In genomic region chr13:45922467-45922866, GRCm38 (mm10) we compare ENCODE assay signal across 10 mouse cellular contexts. TPM values are rescaled to one million over a fixed set of nuclear protein-coding genes. Genes with fewer than 3 reads are reported as not detected.
DNase-seq lines count a peak whose midpoint lies in the region; ATAC-seq and TF ChIP-seq lines count a peak whose summit lies in the region.
"Had no signal": no experiment of that assay in that cellular context is flagged by ENCODE, and none has a peak within 500 bp of the region (broad histone marks: within the 10 kb centered on the region; RNA-seq: fewer than 3 reads in every experiment).

No protein-coding gene starts in this region.

- in situ Hi-C loops in Patski (cut with MboI; ENCODE audit: low pct_unique_long_range_greater_than_20kb), result no loop called here

- DNase-seq in gastrocnemius, postnatal 10 days, result peak; percentile 29
- no peak for DNase-seq in gastrocnemius, postnatal 36 days
- peak; percentile 83 for DNase-seq in Patski (ENCODE audit: low read depth, low spot score)
- DNase-seq in right cerebral cortex, adult 2 months (ENCODE audit: low spot score in 2 of 2), result no peak
- no peak for DNase-seq in MN1 (ENCODE audit: low spot score)
- no peak for DNase-seq in embryo, embryonic 10 days (ENCODE audit: low spot score)

- CTCF ChIA-PET in Patski (lab: Charles Lee), result interaction anchor here (1.2 kb wide), 1 partner anchor 44 kb away, joined by 5 read pairs; no protein-coding TSS in a partner anchor

- no peaks in the 10 kb centered on the region for H3K27me3 ChIP-seq in Patski
- no peaks in the 10 kb centered on the region for H3K27me3 ChIP-seq in lung, embryonic 15.5 days
- H3K27me3 ChIP-seq in stomach, embryonic 16.5 days (ENCODE audit: control insufficient read depth, insufficient read depth, low read length), result no peaks in the 10 kb centered on the region
- H3K27me3 ChIP-seq: forebrain, embryonic 13.5 days had no signal

- intact Hi-C loops in gastrocnemius, postnatal 36 days (cut with DNase I), result loop anchor here (5.0 kb wide), 1 partner anchor 40 kb away; no protein-coding TSS in a partner anchor

- no peak overlapping the region for H3K4me3 ChIP-seq in lung, embryonic 15.5 days
- no peak overlapping the region for H3K4me3 ChIP-seq in stomach, embryonic 16.5 days (replicated peaks; ENCODE audit: low read length)
- H3K4me3 ChIP-seq: forebrain, embryonic 13.5 days had no signal

- POLR2A ChIA-PET in Patski (lab: Charles Lee), result interaction anchor here (0.6 kb wide), 2 partner anchors 11 to 29 kb away, joined by 6 read pairs; no protein-coding TSS in a partner anchor

- H3K4me1 ChIP-seq in lung, embryonic 15.5 days, result peaks cover 23% of the 10 kb centered on the region
- peaks cover 10% of the 10 kb centered on the region for H3K4me1 ChIP-seq in stomach, embryonic 16.5 days (ENCODE audit: control insufficient read depth, insufficient read depth, low read length)
- H3K4me1 ChIP-seq: forebrain, embryonic 13.5 days had no signal

- no peak for TF ChIP-seq CTCF in Patski (IDR thresholded peaks at IDR 0.05)

- H3K9ac ChIP-seq in lung, embryonic 15.5 days, result no peak overlapping the region
- no peak overlapping the region for H3K9ac ChIP-seq in stomach, embryonic 16.5 days (ENCODE audit: low read length)
- H3K9ac ChIP-seq: forebrain, embryonic 13.5 days; liver, embryonic 14.5 days had no signal

- WGBS in lung, embryonic 15.5 days, result 12% methylated on average over 9 of the region's 9 CpGs
- WGBS in stomach, embryonic 16.5 days, result 22% methylated on average over 9 of the region's 9 CpGs

- no peaks in the 10 kb centered on the region for H3K9me3 ChIP-seq in lung, embryonic 15.5 days
- no peaks in the 10 kb centered on the region for H3K9me3 ChIP-seq in stomach, embryonic 16.5 days (replicated peaks; ENCODE audit: control insufficient read depth, low read length)
- H3K9me3 ChIP-seq: forebrain, embryonic 13.5 days had no signal

- H3K36me3 ChIP-seq in lung, embryonic 15.5 days, result no peaks in the 10 kb centered on the region
- no peaks in the 10 kb centered on the region for H3K36me3 ChIP-seq in stomach, embryonic 16.5 days (ENCODE audit: control insufficient read depth, insufficient read depth, low read length)

- H3K27ac ChIP-seq in lung, embryonic 15.5 days, result peak overlapping the region; percentile 51
- peak overlapping the region; percentile 71; the same call in 1 of the 2 replicates for H3K27ac ChIP-seq in stomach, embryonic 16.5 days (ENCODE audit: low read length)
- H3K27ac ChIP-seq: forebrain, embryonic 13.5 days; liver, embryonic 14.5 days had no signal

- H3K4me2 ChIP-seq in lung, embryonic 15.5 days, result 0 out of 2 replicates have a peak overlapping the region, but pooled peaks have one; percentile 13
- peak overlapping the region; percentile 22; the same call in 1 of the 2 replicates for H3K4me2 ChIP-seq in stomach, embryonic 16.5 days (ENCODE audit: low read depth, low read length)
- H3K4me2 ChIP-seq: forebrain, embryonic 13.5 days had no signal

- ATAC-seq in Patski, result peak; percentile 80
- peak; percentile 71 for ATAC-seq in lung, embryonic 15.5 days (ENCODE audit: borderline replicate concordance, extremely low read depth, low FRiP score, low TSS enrichment)
- peak; percentile 67 for ATAC-seq in stomach, embryonic 16.5 days (ENCODE audit: insufficient read depth, low FRiP score)
- ATAC-seq: forebrain, embryonic 13.5 days had no signal

RNA-seq across cellular contexts. Expression of gene Atxn1, which starts 42.3 kb away (rescaled TPM):
- total RNA-seq in gastrocnemius, postnatal 10 days (2021), result 10 to 100 TPM; 27.7 to 33.5 TPM
- 10 to 100 TPM; 33.7 to 39.7 TPM for total RNA-seq in gastrocnemius, postnatal 36 days (2021)
- polyA plus RNA-seq in Patski (2021), result 8.3 TPM
- 7.4 and 8.5 TPM in 2 replicates for polyA plus RNA-seq in lung, embryonic 15.5 days (2015; fragmentation: Nextera tagmentation; extraction: Ambion mirVana)
- 7.8 and 8.0 TPM in 2 replicates for polyA plus RNA-seq in stomach, embryonic 16.5 days (2015; fragmentation: Nextera tagmentation; extraction: Ambion mirVana)

Comparison
In these comparisons a context has a peak if more than half of its experiments do, and no peak if none do; other contexts are left out.
1. DNase-seq: peak in gastrocnemius, postnatal 10 days (single experiment) and Patski (single experiment); none in gastrocnemius, postnatal 36 days (0 of 2), right cerebral cortex, adult 2 months (0 of 2), MN1 (single experiment) and embryo, embryonic 10 days (single experiment).
2. Peak in every context shown above with its lines, with median percentiles within 50 percentile points of each other: ATAC-seq.